Mouse (Mus musculus): Measurements from ENCODE around the gene Krtap24-1. TPM values are rescaled to one million over a fixed set of nuclear protein-coding genes. Genes with fewer than 3 reads are reported as not detected.

The Krtap24-1 gene
- not detected for polyA plus RNA-seq (2017; shearing (Covaris generic))

DNA sequence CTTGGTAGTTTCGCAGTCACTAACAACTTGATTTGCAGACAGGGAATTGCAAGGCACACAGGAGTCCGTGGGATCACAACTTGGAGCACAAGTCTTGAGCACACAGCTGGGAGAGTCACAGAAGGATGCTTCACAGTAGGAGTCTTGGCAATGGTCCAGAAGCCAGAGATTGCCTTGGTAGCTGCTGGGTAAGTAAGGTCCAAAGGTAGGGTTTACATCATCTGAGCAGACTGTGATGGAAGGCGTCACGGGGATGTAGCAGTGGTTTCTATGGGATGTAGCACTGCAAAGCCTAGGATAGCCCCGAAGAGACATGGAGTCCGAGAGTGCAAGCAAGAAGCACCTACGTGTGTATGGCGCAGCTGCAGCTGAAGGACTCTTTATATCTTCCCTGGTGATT, at the start of gene Krtap24-1:
Gene Krtap24-1 (minus strand): TSS at position 358 of the 400 bp plus-strand sequence.

DNA sequence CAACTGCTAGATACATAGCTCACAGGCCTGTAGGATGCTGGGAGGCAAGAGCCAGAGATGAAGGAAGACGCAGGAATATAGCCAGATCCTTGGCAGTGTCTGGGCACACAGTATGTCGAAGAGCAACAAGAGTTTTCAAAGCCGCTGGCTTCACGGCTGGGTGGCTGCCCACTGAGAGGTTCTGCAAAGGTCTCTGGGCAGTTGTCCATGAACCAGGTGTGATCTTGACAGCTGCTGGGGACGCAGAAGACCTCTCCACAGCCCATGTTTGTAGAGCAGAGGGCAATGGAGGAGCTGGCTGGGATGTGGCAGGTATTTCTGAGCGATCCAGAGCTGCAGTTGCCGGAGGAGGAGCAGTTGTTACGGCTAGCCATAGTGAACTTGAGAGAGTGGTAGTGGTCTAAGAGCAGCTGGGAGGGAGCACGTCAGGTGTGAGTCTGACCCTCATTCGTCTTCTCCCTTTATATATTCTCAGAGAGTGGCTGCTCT, 35.3 kb upstream of the Krtap24-1 start, which contains the start of gene Krtap26-1:
Gene Krtap26-1 (minus strand): TSS at position 439 of the 489 bp plus-strand sequence.

DNA sequence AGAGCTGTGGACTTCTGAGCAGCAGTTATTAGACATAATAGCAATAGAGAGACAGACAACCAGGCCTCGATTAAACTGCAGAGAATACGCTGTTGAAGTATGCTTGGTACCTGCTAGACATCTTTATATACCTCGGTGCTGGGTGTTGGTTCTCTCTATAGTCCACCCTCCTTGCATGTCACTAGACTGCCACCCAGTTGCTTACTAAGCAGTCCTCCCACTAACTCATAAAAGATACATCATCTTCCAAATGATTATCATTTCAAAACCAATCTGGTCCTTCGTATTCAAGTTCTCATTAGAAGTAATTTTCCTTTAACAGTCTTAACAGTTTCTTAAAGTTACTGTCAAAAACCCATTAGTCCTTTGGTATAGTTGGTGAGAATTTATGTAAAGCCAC, 15.5 kb upstream of the Krtap24-1 start, which contains the start of gene 2310079G19Rik:
Gene 2310079G19Rik (minus strand): TSS at position 101 of the 400 bp plus-strand sequence.

DNA sequence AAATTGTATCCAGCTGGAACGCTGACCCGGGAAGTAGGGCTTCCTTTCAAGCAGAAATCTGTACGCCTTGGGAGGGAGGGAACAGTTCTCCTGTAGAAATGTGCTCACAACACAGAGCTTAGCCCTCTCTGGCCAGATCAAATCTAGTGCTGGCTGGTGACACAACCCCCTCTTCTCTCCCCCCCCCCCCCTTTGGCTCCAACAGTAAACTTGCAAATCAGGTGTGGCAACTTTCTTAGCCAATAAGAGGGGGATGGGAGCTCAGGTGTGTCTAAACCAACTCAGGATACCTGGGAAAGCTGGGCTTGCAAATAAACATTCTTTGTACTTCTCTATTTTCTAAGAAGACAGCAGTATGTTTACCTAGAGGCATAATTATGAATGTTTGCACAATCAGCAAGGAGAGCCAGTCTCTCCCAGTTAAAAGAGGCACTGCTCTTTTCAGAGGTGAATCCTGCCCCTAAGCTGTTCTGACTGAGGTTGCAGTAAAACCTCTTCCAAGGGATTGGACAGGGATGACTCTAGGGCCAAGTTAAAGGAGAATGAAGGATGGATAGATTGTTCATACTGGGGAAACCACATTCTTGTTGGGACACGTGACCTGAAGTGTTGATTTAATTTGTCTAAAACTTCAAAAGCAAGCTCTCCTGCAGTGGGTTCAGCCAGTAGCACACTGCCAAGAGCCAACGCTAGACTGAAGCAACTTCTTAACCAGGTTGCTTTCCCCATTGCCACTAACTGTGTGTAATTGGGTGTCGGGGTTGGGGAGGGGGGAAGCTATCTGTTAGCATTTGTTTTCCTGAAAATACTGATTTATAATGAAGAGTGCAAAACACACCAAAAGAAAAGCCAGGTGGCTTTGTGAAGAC, 48.8 kb downstream of the Krtap24-1 start, which contains the start of gene Cldn8:
Gene Cldn8 (minus strand): TSS at position 139 of the 869 bp plus-strand sequence.

Other genes with a start within 250 kb of the Krtap24-1 start
- gene Cldn17, start 105.3 kb downstream of the Krtap24-1 start, polyA plus RNA-seq (2017; shearing (Covaris generic)) = not detected
- gene Cldn8, start 49.1 kb downstream of the Krtap24-1 start, polyA plus RNA-seq (2017; shearing (Covaris generic)) = not detected
- gene 2310079G19Rik, start 15.4 kb upstream of the Krtap24-1 start, polyA plus RNA-seq (2017; shearing (Covaris generic)) = not detected
- gene Krtap26-1, start 35.5 kb upstream of the Krtap24-1 start, polyA plus RNA-seq (2017; shearing (Covaris generic)) = not detected
- not detected for gene Krtap27-1, start 59.4 kb upstream of the Krtap24-1 start, polyA plus RNA-seq (2017; shearing (Covaris generic))
- not detected for gene 2310061N02Rik, start 95.7 kb upstream of the Krtap24-1 start, polyA plus RNA-seq (2017; shearing (Covaris generic))
- gene Krtap13-1, start 116.6 kb upstream of the Krtap24-1 start, polyA plus RNA-seq (2017; shearing (Covaris generic)) = not detected
- gene Krtap13, start 139.4 kb upstream of the Krtap24-1 start, polyA plus RNA-seq (2017; shearing (Covaris generic)) = not detected
- not detected for gene 2310034C09Rik, start 146.6 kb upstream of the Krtap24-1 start, polyA plus RNA-seq (2017; shearing (Covaris generic))
- gene 2310057N15Rik, start 161.9 kb upstream of the Krtap24-1 start, polyA plus RNA-seq (2017; shearing (Covaris generic)) = not detected
- gene Gm5965, start 165.6 kb upstream of the Krtap24-1 start, polyA plus RNA-seq (2017; shearing (Covaris generic)) = not detected
- gene Gm20741, start 199.9 kb upstream of the Krtap24-1 start, polyA plus RNA-seq (2017; shearing (Covaris generic)) = not detected
- gene Krtap15, start 207.9 kb upstream of the Krtap24-1 start, polyA plus RNA-seq (2017; shearing (Covaris generic)) = not detected
- not detected for gene Krtap14, start 213.9 kb upstream of the Krtap24-1 start, polyA plus RNA-seq (2017; shearing (Covaris generic))

Measured in inflammation-experienced regulatory T-cells, adult 16 weeks (primary cell).